Mouse (Mus musculus) kidney, embryonic 16.5 days (tissue): ENCODE data around the gene Il18. TPM values are rescaled to one million over a fixed set of nuclear protein-coding genes. Genes with fewer than 3 reads are reported as not detected.

Source experiments
- ATAC-seq: fragments of 200-750 bp; cut with Nextera tagmentation; 2 replicates; pipeline ENCODE4 v1.8.0; 2017; ENCODE audit warnings: moderate TSS enrichment; ENCODE audit not compliant: low FRiP score, low TSS enrichment
- H3K27ac ChIP-seq: fragments of 300-500 bp; sonication (generic); 2 replicates; pipeline ENCODE4 v1.5.1; 2014; ENCODE audit warnings: low read length
- H3K27me3 ChIP-seq: fragments of 300-500 bp; sonication (generic); 2 replicates; pipeline ENCODE4 v1.6.1; 2014; ENCODE audit warnings: low read length, control low read depth, mixed read lengths; ENCODE audit not compliant: insufficient read depth
- H3K36me3 ChIP-seq: fragments of 300-500 bp; sonication (generic); 2 replicates; pipeline ENCODE4 v1.6.1; 2014; ENCODE audit warnings: low read length, control low read depth, mixed read lengths; ENCODE audit not compliant: insufficient read depth
- H3K4me1 ChIP-seq: fragments of 300-500 bp; sonication (generic); 2 replicates; pipeline ENCODE4 v1.6.1; 2014; ENCODE audit warnings: low read length, control low read depth, mixed read lengths; ENCODE audit not compliant: insufficient read depth
- H3K4me2 ChIP-seq: fragments of 300-500 bp; sonication (generic); replicated peaks from 2 replicates; pipeline ENCODE4 v1.6.1; 2014; ENCODE audit warnings: low read depth, low read length
- H3K4me3 ChIP-seq: fragments of 300-500 bp; sonication (generic); 2 replicates; pipeline ENCODE4 v1.5.1; 2014; ENCODE audit warnings: mild to moderate bottlenecking, low read length
- H3K9ac ChIP-seq: fragments of 300-500 bp; sonication (generic); replicated peaks from 2 replicates; pipeline ENCODE4 v1.6.1; 2014; ENCODE audit warnings: low read length
- H3K9me3 ChIP-seq: fragments of 300-500 bp; sonication (generic); 2 replicates; pipeline ENCODE4 v1.6.1; 2016; ENCODE audit warnings: low read length, control low read depth
- WGBS: fragments of 180-500 bp; shearing (Covaris S2); extraction: QIAGEN DNeasy Blood & Tissue Kit; methylation state at CpG from one replicate; pipeline ENCODE4 v1.1.7; 2014; 5-methylcytosine and 5-hydroxymethylcytosine counted together
- polyA plus RNA-seq: library from polyadenylated mRNA; unstranded; fragments of >200 nt; fragmentation: Nextera tagmentation; extraction: Ambion mirVana; gene quantifications from 2 replicates; pipeline ENCODE4 v1.2.1, GENCODE M21; 2015

Gene Il18
- polyA plus RNA-seq, 1 experiment from 2014 or later, result 2.9 TPM

GRCm38 (mm10) chr9:50547859-50548478 is 6.7 kb upstream of the Il18 start:
- no peak for ATAC-seq
- Histone ChIP-seq H3K9me3 (no peaks in the 10 kb centered on the region), H3K9ac (no peak overlapping the region), H3K36me3 (no peaks in the 10 kb centered on the region), H3K4me1 (no peaks in the 10 kb centered on the region), H3K4me2 (no peak overlapping the region), H3K4me3 (no peak overlapping the region), H3K27ac (no peak overlapping the region), H3K27me3 (no peaks in the 10 kb centered on the region)
- WGBS, result 37% methylated on average over 5 of the region's 5 CpGs

- no peaks in the 10 kb centered on the region for H3K4me1 ChIP-seq
- no peak overlapping the region for H3K27ac ChIP-seq
- H3K9ac ChIP-seq, result no peak overlapping the region
- no peak overlapping the region for H3K4me2 ChIP-seq
- no peaks in the 10 kb centered on the region for H3K36me3 ChIP-seq
- H3K9me3 ChIP-seq, result no peaks in the 10 kb centered on the region
- H3K4me3 ChIP-seq, result no peak overlapping the region
- ATAC-seq, result no peak
- H3K27me3 ChIP-seq, result no peaks in the 10 kb centered on the region
- 78% methylated on average over 4 of the region's 4 CpGs for WGBS
Observed at GRCm38 (mm10) chr9:50548936-50549335, 5.7 kb upstream of the Il18 start.

- no peak overlapping the region for H3K4me2 ChIP-seq
- H3K27me3 ChIP-seq, result no peaks in the 10 kb centered on the region
- H3K4me1 ChIP-seq, result no peaks in the 10 kb centered on the region
- no peaks in the 10 kb centered on the region for H3K36me3 ChIP-seq
- WGBS, result 79% methylated on average over 5 of the region's 5 CpGs
- H3K9me3 ChIP-seq, result no peaks in the 10 kb centered on the region
- no peak overlapping the region for H3K9ac ChIP-seq
- no peak overlapping the region for H3K27ac ChIP-seq
- ATAC-seq, result no peak
- H3K4me3 ChIP-seq, result no peak overlapping the region
Observed at GRCm38 (mm10) chr9:50552206-50552605, 2.4 kb upstream of the Il18 start.

GRCm38 (mm10) chr9:50553547-50553946 is 1.1 kb upstream of the Il18 start:
- no peak overlapping the region for H3K4me2 ChIP-seq
- WGBS, result 75% methylated on average over 2 of the region's 2 CpGs
- H3K36me3 ChIP-seq, result no peaks in the 10 kb centered on the region
- H3K9me3 ChIP-seq, result no peaks in the 10 kb centered on the region
- no peak overlapping the region for H3K27ac ChIP-seq
- no peak overlapping the region for H3K4me3 ChIP-seq
- no peak for ATAC-seq
- H3K27me3 ChIP-seq, result no peaks in the 10 kb centered on the region
- no peak overlapping the region for H3K9ac ChIP-seq
- no peaks in the 10 kb centered on the region for H3K4me1 ChIP-seq

GRCm38 (mm10) chr9:50555094-50555446 is 443 bp downstream of the Il18 start, which contains the start of gene Bco2:
TSS of gene Bco2 (minus strand) at chr9:50555181.
- no peak within 1 kb of the TSS for H3K9ac ChIP-seq
- H3K9me3 ChIP-seq, result no peaks in the 10 kb centered on the region
- no peaks in the 10 kb centered on the region for H3K4me1 ChIP-seq
- H3K27ac ChIP-seq, result no peak within 1 kb of the TSS
- no peaks in the 10 kb centered on the region for H3K36me3 ChIP-seq
- no peaks in the 10 kb centered on the region for H3K27me3 ChIP-seq
- no peak within 1 kb of the TSS for H3K4me3 ChIP-seq
- H3K4me2 ChIP-seq, result peak within 1 kb of the TSS; percentile 13; the same call in 1 of the 2 replicates
- WGBS, result 31% methylated on average over 2 of the region's 2 CpGs
- ATAC-seq, result no peak

GRCm38 (mm10) chr9:50561145-50561917 is 6.7 kb downstream of the Il18 start, which contains the start of gene Tex12:
TSS of gene Tex12 (minus strand) at chr9:50561325.
- Histone ChIP-seq H3K4me3 (no peak within 1 kb of the TSS), H3K4me1 (no peaks in the 10 kb centered on the region), H3K4me2 (no peak within 1 kb of the TSS), H3K27ac (no peak within 1 kb of the TSS), H3K36me3 (no peaks in the 10 kb centered on the region), H3K27me3 (no peaks in the 10 kb centered on the region), H3K9me3 (no peaks in the 10 kb centered on the region), H3K9ac (no peak within 1 kb of the TSS)
- WGBS, result 90% methylated on average over 38 of the region's 38 CpGs
- ATAC-seq, result no peak

GRCm38 (mm10) chr9:50561918-50562360 is 7.3 kb downstream of the Il18 start:
- no peaks in the 10 kb centered on the region for H3K27me3 ChIP-seq
- no peak for ATAC-seq

GRCm38 (mm10) chr9:50565173-50565572 is 10.5 kb downstream of the Il18 start:
- Histone ChIP-seq H3K27ac (no peak overlapping the region), H3K4me2 (no peak overlapping the region), H3K4me3 (no peak overlapping the region), H3K9me3 (no peaks in the 10 kb centered on the region), H3K27me3 (no peaks in the 10 kb centered on the region), H3K9ac (no peak overlapping the region), H3K4me1 (no peaks in the 10 kb centered on the region), H3K36me3 (no peaks in the 10 kb centered on the region)
- no peak for ATAC-seq
- WGBS, result 80% methylated on average over 7 of the region's 7 CpGs

More at GRCm38 (mm10) chr9:50561918-50562360, 7.3 kb downstream of the Il18 start:
- Histone ChIP-seq H3K27ac (no peak overlapping the region), H3K4me2 (no peak overlapping the region), H3K4me3 (no peak overlapping the region), H3K4me1 (no peaks in the 10 kb centered on the region), H3K9ac (no peak overlapping the region), H3K36me3 (no peaks in the 10 kb centered on the region), H3K9me3 (no peaks in the 10 kb centered on the region)
- 80% methylated on average over 2 of the region's 2 CpGs for WGBS

- Histone ChIP-seq H3K27me3 (no peaks in the 10 kb centered on the region), H3K9ac (no peak overlapping the region), H3K4me3 (no peak overlapping the region), H3K27ac (no peak overlapping the region), H3K9me3 (no peaks in the 10 kb centered on the region), H3K4me2 (no peak overlapping the region), H3K36me3 (no peaks in the 10 kb centered on the region), H3K4me1 (no peaks in the 10 kb centered on the region)
- ATAC-seq, result no peak
- 76% methylated on average over 4 of the region's 4 CpGs for WGBS
Observed at GRCm38 (mm10) chr9:50565940-50566339, 11.3 kb downstream of the Il18 start.

- H3K27ac ChIP-seq, result no peak overlapping the region
- ATAC-seq, result no peak
- no peaks in the 10 kb centered on the region for H3K4me1 ChIP-seq
- H3K36me3 ChIP-seq, result no peaks in the 10 kb centered on the region
- 85% methylated on average over 4 of the region's 4 CpGs for WGBS
- H3K9ac ChIP-seq, result no peak overlapping the region
- no peak overlapping the region for H3K4me3 ChIP-seq
- H3K9me3 ChIP-seq, result no peaks in the 10 kb centered on the region
- H3K4me2 ChIP-seq, result no peak overlapping the region
- no peaks in the 10 kb centered on the region for H3K27me3 ChIP-seq
Observed at GRCm38 (mm10) chr9:50567372-50567771, 12.7 kb downstream of the Il18 start.
